Mouse (Mus musculus) kidney, postnatal 4 days (tissue): ENCODE data around the gene Col4a3bp.
A peak's percentile ranks its signal among the peaks of the same experiment; 100 is the strongest.
"Not testable (repeated sequence)": the region's sequence is repeated elsewhere in the genome, so short reads cannot be mapped to it uniquely, and the experiment has no call there.

ENCODE experiments used
- DNase-seq, 2 experiments: peaks; one replicate each; pipeline ENCODE4 v3.0.0; 2021; ENCODE audit warnings: mixed read lengths in 2 of 2

The Col4a3bp gene

GRCm38 (mm10) chr13:96658936-96659335, 116.5 kb downstream of the Col4a3bp start:
- DNase-seq: no peak

- DNase-seq: peak in 1 of 2 experiments; percentile 10
These were observed 117.9 kb downstream of the Col4a3bp start for GRCm38 (mm10) chr13:96660095-96660860.

DNA sequence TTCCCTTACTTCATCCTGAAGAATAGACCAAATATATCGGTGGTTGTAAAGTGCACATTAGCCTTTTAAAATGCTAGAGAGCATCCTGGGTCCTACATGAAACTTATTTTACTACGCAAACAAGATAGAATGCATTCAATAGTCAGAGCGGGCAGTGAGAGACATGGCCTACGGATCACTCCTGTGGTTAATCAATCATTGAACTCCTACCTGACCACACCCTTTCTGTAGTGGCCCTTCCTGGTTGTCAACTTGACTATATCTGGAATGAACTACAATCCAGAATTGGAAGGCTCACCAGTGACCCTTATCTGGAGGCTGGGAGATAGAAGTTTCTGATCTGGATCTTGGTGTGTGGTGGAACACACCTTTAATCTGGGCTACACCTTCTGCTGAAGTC, 120.7 kb downstream of the Col4a3bp start:
- not testable (repeated sequence) for DNase-seq

DNA sequence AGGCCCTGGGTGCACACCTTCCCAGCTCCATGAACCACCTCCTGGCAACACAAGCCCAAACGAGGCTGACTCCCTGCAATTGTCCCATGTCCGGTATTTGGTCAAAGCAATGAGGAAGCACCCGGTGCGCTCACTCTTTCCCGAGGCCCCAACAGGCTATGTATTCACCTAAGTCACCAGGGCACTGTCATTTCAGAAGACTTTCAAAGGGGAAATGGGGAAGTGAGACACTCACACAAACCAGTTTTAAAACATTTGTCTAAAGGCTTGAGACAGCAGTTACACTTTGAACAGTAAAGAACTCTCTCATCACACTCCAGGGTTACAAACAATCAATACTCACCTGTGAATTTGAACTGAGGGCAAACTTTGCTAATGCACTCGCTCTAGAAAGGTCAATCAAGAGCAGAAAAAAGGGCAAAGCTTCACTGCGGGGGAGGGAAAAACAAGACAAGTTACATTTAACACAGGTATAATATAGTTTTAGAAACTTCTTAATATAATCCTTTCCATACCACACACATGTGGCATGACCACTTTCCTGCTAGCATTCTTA, 122.1 kb downstream of the Col4a3bp start:
- no peak for DNase-seq

DNA sequence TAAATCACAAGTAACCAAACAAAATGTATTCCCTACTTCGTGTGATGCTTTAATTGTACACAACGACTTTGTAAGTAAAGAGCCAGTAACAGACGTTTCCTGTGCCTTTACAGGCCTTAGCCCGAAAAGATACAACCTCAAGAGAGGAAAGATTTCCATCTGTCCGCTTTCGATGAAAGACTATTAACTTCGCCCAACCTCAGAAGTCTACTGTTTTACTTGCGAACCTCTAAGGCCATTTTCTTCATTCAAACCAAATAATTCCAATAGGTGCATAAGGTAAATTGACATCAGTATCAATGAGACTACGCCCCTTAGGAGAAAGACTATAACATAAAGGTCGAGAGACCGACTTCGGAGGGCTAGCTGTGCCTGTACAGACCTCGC, 127.6 kb downstream of the Col4a3bp start:
- no peak for DNase-seq

DNA sequence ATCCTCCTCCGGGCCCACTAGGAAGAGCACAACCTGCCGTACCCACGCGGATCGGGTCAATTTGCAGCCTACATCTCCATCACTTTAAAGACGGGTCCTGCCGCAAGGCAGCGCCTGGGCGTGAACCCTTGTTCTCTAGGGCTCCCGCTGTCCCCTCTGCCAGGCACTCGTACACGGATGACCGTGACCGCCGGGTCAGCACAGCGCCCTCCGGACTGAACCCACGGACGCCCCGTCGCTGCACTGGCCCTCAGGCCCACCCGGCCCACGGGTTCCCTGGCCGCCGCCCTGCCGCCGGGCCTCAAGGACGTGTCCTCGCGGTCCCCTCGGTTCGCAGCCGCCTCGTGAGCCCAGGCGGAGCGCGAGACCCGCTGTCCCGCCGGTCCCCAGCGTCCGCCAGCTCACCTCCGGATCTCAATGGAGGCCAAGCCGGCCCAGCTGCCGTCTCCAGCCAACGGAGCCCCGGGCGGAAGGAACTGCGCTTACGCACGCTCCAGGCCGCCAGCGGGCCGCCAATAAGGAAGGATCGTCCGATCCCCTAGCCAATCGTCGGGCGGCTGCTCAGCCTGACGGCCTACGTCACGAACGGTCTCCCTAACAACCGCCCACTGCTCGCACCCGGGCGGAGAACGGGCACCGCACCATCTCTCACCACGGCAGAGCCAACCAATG, 128.1 kb downstream of the Col4a3bp start, which contains the start of gene Hmgcr:
Gene Hmgcr, minus strand, starts transcription at position 531 of the 672 bp plus-strand sequence.
- peak; percentile 96 to 98 for DNase-seq

- no peak for DNase-seq
These were observed 128.9 kb downstream of the Col4a3bp start for GRCm38 (mm10) chr13:96671078-96671905.

- DNase-seq: no peak
These were observed 129.5 kb downstream of the Col4a3bp start for GRCm38 (mm10) chr13:96671906-96672234.

DNA sequence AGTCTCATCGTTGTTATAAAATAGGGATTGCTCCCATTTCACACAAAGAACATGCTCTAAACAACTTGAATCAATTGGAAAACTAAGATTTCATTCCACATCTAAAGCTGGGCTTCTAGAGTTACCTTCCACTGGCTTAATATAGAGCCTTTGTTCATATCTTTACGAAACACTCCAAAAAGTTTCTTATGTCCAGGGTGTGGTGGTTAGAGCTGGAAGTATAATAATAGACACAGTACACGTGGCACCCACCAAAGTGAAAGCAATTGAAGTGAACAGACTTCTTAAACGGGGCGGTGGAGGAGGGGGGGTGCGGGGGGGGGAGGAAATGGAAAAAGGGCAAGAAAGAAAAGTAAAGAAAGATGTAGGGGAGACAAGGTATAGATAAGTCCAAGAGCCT, 129.9 kb downstream of the Col4a3bp start:
- DNase-seq: no peak

GRCm38 (mm10) chr13:96673817-96674216, 131.4 kb downstream of the Col4a3bp start:
- no peak for DNase-seq

- no peak for DNase-seq
These were observed 133.3 kb downstream of the Col4a3bp start for GRCm38 (mm10) chr13:96675756-96676155.

GRCm38 (mm10) chr13:96677071-96677470, 134.7 kb downstream of the Col4a3bp start:
- no peak for DNase-seq

DNA sequence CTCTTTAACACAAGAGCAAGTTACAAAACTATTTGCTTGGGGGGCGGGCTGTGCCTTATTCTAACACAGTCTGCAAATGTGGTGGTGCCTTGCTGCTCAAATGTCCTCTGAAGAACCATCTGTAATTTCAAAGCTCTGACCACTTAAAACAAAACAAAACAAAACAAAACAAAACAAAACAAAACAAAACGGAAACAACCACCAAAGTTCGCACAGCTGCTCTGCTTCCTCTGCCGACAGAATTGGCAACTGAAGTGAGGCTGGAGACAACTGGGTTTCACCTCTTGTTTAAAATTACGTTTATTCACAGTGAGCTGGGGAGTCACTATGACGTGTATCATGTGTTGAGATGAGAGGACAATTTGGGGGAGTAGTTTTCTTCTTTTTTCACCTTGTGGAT, 136.2 kb downstream of the Col4a3bp start:
- DNase-seq: peak in 1 of 2 experiments; percentile 5

- DNase-seq: no peak
These were observed 138.0 kb downstream of the Col4a3bp start for GRCm38 (mm10) chr13:96680163-96681087.

- DNase-seq: no peak
These were observed 138.7 kb downstream of the Col4a3bp start for GRCm38 (mm10) chr13:96681088-96681620.

- no peak for DNase-seq
These were observed 142.4 kb downstream of the Col4a3bp start for GRCm38 (mm10) chr13:96684779-96685178.

GRCm38 (mm10) chr13:96687261-96687660, 144.8 kb downstream of the Col4a3bp start:
- DNase-seq: no peak
